Mouse (Mus musculus): ENCODE results near the gene Nap1l1. TPM values are rescaled to one million over a fixed set of nuclear protein-coding genes. Genes with fewer than 3 reads are reported as not detected.
"Not testable (repeated sequence)": the region's sequence is repeated elsewhere in the genome, so short reads cannot be mapped to it uniquely, and the experiment has no call there.

The Nap1l1 gene
- 438 and 464 TPM in 2 replicates for polyA plus RNA-seq (2012; ENCODE audit: insufficient read depth, insufficient read length, missing spikeins)

GRCm38 (mm10) chr10:111472686-111473510 is at the start of gene Nap1l1:
TSS of gene Nap1l1 (plus strand) at chr10:111473223.
- Histone ChIP-seq H3K4me3 (ENCODE audit: insufficient read depth, low read length) (peak within 1 kb of the TSS; percentile 96), H3K27ac (ENCODE audit: insufficient read depth, low read depth, low read length) (peak within 1 kb of the TSS; percentile 66), H3K4me1 (ENCODE audit: control insufficient read depth, insufficient read depth, low read length) (peaks cover 23% of the 10 kb centered on the region)
- TF ChIP-seq CTCF (IDR thresholded peaks at IDR 0.05; ENCODE audit: low read depth, low read length) (no peak), POLR2A (IDR thresholded peaks at IDR 0.05; ENCODE audit: borderline replicate concordance, low read depth, low read length) (no peak)

- Histone ChIP-seq H3K27ac (ENCODE audit: insufficient read depth, low read depth, low read length) (no peak overlapping the region), H3K4me1 (ENCODE audit: control insufficient read depth, insufficient read depth, low read length) (peaks cover 10% of the 10 kb centered on the region), H3K4me3 (ENCODE audit: insufficient read depth, low read length) (no peak overlapping the region)
- TF ChIP-seq CTCF (IDR thresholded peaks at IDR 0.05; ENCODE audit: low read depth, low read length) (no peak), POLR2A (IDR thresholded peaks at IDR 0.05; ENCODE audit: borderline replicate concordance, low read depth, low read length) (no peak)
Measured at GRCm38 (mm10) chr10:111426491-111426890, 46.5 kb upstream of the Nap1l1 start.

- no peaks in the 10 kb centered on the region for H3K4me1 ChIP-seq (ENCODE audit: control insufficient read depth, insufficient read depth, low read length)
- TF ChIP-seq POLR2A (IDR thresholded peaks at IDR 0.05; ENCODE audit: borderline replicate concordance, low read depth, low read length): no peak
- no peak for TF ChIP-seq CTCF (IDR thresholded peaks at IDR 0.05; ENCODE audit: low read depth, low read length)
- no peak overlapping the region for H3K27ac ChIP-seq (ENCODE audit: insufficient read depth, low read depth, low read length)
- H3K4me3 ChIP-seq (ENCODE audit: insufficient read depth, low read length): no peak overlapping the region
Measured at GRCm38 (mm10) chr10:111433502-111433901, 39.5 kb upstream of the Nap1l1 start.

GRCm38 (mm10) chr10:111441034-111441440 is 32.0 kb upstream of the Nap1l1 start:
- no peak overlapping the region for H3K4me3 ChIP-seq (ENCODE audit: insufficient read depth, low read length)
- peaks cover 32% of the 10 kb centered on the region for H3K4me1 ChIP-seq (ENCODE audit: control insufficient read depth, insufficient read depth, low read length)
- TF ChIP-seq CTCF (IDR thresholded peaks at IDR 0.05; ENCODE audit: low read depth, low read length) (no peak), POLR2A (IDR thresholded peaks at IDR 0.05; ENCODE audit: borderline replicate concordance, low read depth, low read length) (no peak)
- peak overlapping the region; percentile 31; the same call in 1 of the 2 replicates for H3K27ac ChIP-seq (ENCODE audit: insufficient read depth, low read depth, low read length)

DNA sequence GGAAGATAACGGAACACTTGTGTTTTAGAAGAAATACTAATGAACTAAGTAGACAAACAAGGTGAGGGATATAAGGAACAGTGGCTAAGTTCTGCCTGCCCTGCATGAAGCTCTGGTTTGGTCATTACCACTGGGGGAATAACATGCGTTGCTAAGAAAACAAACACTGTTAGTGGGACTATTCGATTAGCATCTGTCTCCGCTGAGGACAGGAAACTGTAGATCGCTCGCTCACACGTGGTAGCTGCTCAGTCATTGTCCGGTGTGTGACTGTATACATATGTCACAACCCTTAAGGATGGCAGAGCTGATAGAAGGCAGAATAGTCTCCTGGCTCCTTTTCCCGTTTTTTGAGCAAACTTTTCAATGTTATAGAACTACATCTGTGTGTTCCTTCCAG is 28.8 kb upstream of the Nap1l1 start:
- H3K27ac ChIP-seq (ENCODE audit: insufficient read depth, low read depth, low read length): no peak overlapping the region
- H3K4me1 ChIP-seq (ENCODE audit: control insufficient read depth, insufficient read depth, low read length): peaks cover 36% of the 10 kb centered on the region
- H3K4me3 ChIP-seq (ENCODE audit: insufficient read depth, low read length): no peak overlapping the region
- TF ChIP-seq POLR2A (IDR thresholded peaks at IDR 0.05; ENCODE audit: borderline replicate concordance, low read depth, low read length): no peak
- TF ChIP-seq CTCF (IDR thresholded peaks at IDR 0.05; ENCODE audit: low read depth, low read length): no peak

DNA sequence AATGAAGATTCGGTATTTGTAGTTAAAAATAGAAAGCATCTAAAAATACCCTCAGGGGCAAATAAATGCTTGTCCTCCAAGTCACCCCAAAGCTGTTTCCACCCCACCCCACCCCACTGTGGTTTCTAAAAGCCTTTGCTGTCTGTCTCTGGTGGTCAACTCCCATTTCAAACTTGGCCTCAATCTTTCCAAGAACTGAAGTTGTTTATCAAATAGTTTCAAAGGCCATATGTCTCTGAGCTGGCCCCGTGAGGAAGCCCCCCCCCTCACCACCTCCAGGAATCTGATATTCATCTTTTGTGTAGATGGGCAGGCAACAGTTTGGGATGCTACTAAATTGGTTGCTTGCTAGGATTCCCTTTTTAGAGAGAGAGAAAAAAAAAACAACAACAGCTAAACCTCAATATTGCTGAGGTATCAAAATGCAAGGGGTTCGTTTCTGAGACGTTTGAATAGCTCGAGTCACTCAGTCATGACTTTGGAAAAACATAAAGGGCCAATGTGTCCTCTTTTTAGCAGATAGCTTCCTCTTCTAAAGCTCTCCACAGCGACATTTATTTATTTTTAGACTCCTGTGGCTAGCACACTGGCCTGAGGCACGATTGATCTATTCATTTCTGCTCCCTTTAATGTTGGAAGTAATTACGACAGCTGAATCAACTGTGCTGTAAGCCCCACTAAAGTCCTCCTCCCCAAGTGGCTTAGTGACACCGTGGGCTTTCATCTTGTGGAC is 26.9 kb upstream of the Nap1l1 start:
- H3K27ac ChIP-seq (ENCODE audit: insufficient read depth, low read depth, low read length): peak overlapping the region; percentile 80
- TF ChIP-seq POLR2A (IDR thresholded peaks at IDR 0.05; ENCODE audit: borderline replicate concordance, low read depth, low read length) (no peak), CTCF (IDR thresholded peaks at IDR 0.05; ENCODE audit: low read depth, low read length) (no peak)
- H3K4me1 ChIP-seq (ENCODE audit: control insufficient read depth, insufficient read depth, low read length): peaks cover 24% of the 10 kb centered on the region
- no peak overlapping the region for H3K4me3 ChIP-seq (ENCODE audit: insufficient read depth, low read length)

DNA sequence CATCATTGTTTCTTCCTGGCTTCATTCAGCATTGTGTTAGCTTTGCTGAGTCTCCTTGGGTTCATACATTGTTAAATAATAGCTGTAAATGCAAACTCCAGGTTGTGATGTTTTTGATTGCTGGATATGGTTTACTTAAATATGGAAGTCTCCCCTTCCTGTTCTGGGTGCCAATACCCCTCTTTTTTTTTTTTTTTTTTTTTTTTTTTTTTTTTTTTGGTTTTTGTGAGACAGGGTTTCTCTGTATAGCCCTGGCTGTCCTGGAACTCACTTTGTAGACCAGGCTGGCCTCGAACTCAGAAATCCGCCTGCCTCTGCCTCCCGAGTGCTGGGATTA is 26.4 kb upstream of the Nap1l1 start:
- Histone ChIP-seq H3K27ac (ENCODE audit: insufficient read depth, low read depth, low read length) (peak overlapping the region; percentile 80), H3K4me1 (ENCODE audit: control insufficient read depth, insufficient read depth, low read length) (peaks cover 19% of the 10 kb centered on the region)
- not testable (repeated sequence) for H3K4me3 ChIP-seq (ENCODE audit: insufficient read depth, low read length)

- not testable (repeated sequence) for H3K27ac ChIP-seq (ENCODE audit: insufficient read depth, low read depth, low read length); H3K4me3 ChIP-seq (ENCODE audit: insufficient read depth, low read length)
- peaks cover 14% of the 10 kb centered on the region for H3K4me1 ChIP-seq (ENCODE audit: control insufficient read depth, insufficient read depth, low read length)
Measured at GRCm38 (mm10) chr10:111449662-111450061, 23.4 kb upstream of the Nap1l1 start.

- H3K4me1 ChIP-seq (ENCODE audit: control insufficient read depth, insufficient read depth, low read length): peaks cover 13% of the 10 kb centered on the region
Measured at GRCm38 (mm10) chr10:111451683-111452322, 21.2 kb upstream of the Nap1l1 start.

DNA sequence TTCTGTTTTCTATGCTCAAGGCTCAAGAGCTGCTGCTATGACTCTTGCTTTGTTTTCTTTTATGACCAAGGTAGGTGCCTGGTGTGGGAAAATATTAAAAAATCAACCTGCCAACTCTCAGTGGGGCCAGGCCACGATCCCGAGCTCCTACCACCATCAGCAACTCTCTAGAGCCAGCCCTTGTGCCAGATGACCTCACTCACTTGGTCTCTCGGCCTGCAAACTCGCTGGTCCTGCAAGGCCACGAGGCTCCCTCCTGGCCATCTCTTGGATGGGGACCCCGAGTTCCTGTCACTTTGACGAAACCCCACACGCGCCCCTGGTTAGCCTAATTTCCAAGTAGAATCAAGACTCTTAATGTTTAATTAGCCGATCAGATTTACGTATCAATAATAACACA is 20.6 kb upstream of the Nap1l1 start:
- H3K4me1 ChIP-seq (ENCODE audit: control insufficient read depth, insufficient read depth, low read length): peaks cover 9% of the 10 kb centered on the region
- H3K4me3 ChIP-seq (ENCODE audit: insufficient read depth, low read length): no peak overlapping the region
- no peak for TF ChIP-seq CTCF (IDR thresholded peaks at IDR 0.05; ENCODE audit: low read depth, low read length)
- TF ChIP-seq POLR2A (IDR thresholded peaks at IDR 0.05; ENCODE audit: borderline replicate concordance, low read depth, low read length): no peak
- no peak overlapping the region for H3K27ac ChIP-seq (ENCODE audit: insufficient read depth, low read depth, low read length)

More at GRCm38 (mm10) chr10:111451683-111452322, 21.2 kb upstream of the Nap1l1 start:
- Histone ChIP-seq H3K4me3 (ENCODE audit: insufficient read depth, low read length) (no peak overlapping the region), H3K27ac (ENCODE audit: insufficient read depth, low read depth, low read length) (no peak overlapping the region)
- TF ChIP-seq POLR2A (IDR thresholded peaks at IDR 0.05; ENCODE audit: borderline replicate concordance, low read depth, low read length) (no peak), CTCF (IDR thresholded peaks at IDR 0.05; ENCODE audit: low read depth, low read length) (no peak)
